Mouse (Mus musculus): ENCODE data around the gene Aif1l.

DNA sequence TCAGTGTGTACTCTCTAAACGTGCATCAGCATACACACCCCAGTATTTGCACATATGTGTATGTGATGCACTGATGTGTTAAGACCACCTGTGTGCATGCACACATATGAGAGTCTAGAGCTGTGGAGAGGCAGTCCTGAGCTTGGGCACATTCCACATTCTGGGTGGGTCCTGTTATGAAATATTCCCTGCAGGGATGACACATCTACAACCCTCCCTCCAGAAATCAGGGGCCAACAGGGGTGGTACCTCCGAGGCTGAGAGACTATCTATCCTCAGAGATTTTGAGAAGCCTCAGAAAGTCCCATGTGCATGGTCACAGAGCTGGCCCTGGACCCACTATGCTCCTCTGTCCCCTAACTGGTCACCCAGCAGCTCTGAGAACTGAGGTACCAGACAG, 4.4 kb upstream of the Aif1l start:
- TF ChIP-seq CTCF (IDR thresholded peaks at IDR 0.05; ENCODE audit: low read depth), result no peak
- TF ChIP-seq EP300 (IDR thresholded peaks at IDR 0.05; ENCODE audit: low read depth), result no peak

All from liver, embryonic 14.5 days (tissue).